Mouse (Mus musculus): ENCODE results near the gene Gm4450. TPM values are rescaled to one million over a fixed set of nuclear protein-coding genes. Genes with fewer than 3 reads are reported as not detected.
"Not testable (repeated sequence)": the region's sequence is repeated elsewhere in the genome, so short reads cannot be mapped to it uniquely, and the experiment has no call there.

The Gm4450 gene
- total RNA-seq (2015) (not detected in 2 replicates), total RNA-seq (2017) (not detected in 2 replicates)

GRCm38 (mm10) chr3:98457026-98457425 is at the start of gene Gm4450:
TSS of gene Gm4450 (minus strand) at chr3:98457126.
- ATAC-seq (ENCODE audit: poor library complexity, severe bottlenecking): not testable (repeated sequence)

GRCm38 (mm10) chr3:98497401-98497800 is 40.5 kb upstream of the Gm4450 start:
- ATAC-seq (ENCODE audit: poor library complexity, severe bottlenecking): peak; percentile 51; the same call in 1 of the 2 replicates

- peak; percentile 73 for ATAC-seq (ENCODE audit: poor library complexity, severe bottlenecking)
These were observed 39.8 kb upstream of the Gm4450 start for GRCm38 (mm10) chr3:98496762-98497161.

- ATAC-seq (ENCODE audit: poor library complexity, severe bottlenecking): not testable (repeated sequence)
These were observed 38.1 kb upstream of the Gm4450 start for GRCm38 (mm10) chr3:98495055-98495454.

- not testable (repeated sequence) for ATAC-seq (ENCODE audit: poor library complexity, severe bottlenecking)
These were observed 37.3 kb upstream of the Gm4450 start for GRCm38 (mm10) chr3:98494184-98494583.

GRCm38 (mm10) chr3:98471499-98471898 is 14.6 kb upstream of the Gm4450 start:
- not testable (repeated sequence) for ATAC-seq (ENCODE audit: poor library complexity, severe bottlenecking)

- not testable (repeated sequence) for ATAC-seq (ENCODE audit: poor library complexity, severe bottlenecking)
These were observed 14.1 kb upstream of the Gm4450 start for GRCm38 (mm10) chr3:98471057-98471456.

- not testable (repeated sequence) for ATAC-seq (ENCODE audit: poor library complexity, severe bottlenecking)
These were observed 12.4 kb upstream of the Gm4450 start for GRCm38 (mm10) chr3:98469323-98469722.

GRCm38 (mm10) chr3:98453786-98454185 is 3.1 kb downstream of the Gm4450 start:
- ATAC-seq (ENCODE audit: poor library complexity, severe bottlenecking): not testable (repeated sequence)

GRCm38 (mm10) chr3:98443924-98444323 is 13.0 kb downstream of the Gm4450 start:
- not testable (repeated sequence) for ATAC-seq (ENCODE audit: poor library complexity, severe bottlenecking)

GRCm38 (mm10) chr3:98443149-98443779 is 13.7 kb downstream of the Gm4450 start:
- peak; percentile 82 for ATAC-seq (ENCODE audit: poor library complexity, severe bottlenecking)

GRCm38 (mm10) chr3:98442245-98442644 is 14.7 kb downstream of the Gm4450 start:
- not testable (repeated sequence) for ATAC-seq (ENCODE audit: poor library complexity, severe bottlenecking)

GRCm38 (mm10) chr3:98435030-98435429 is 21.9 kb downstream of the Gm4450 start:
- no peak for ATAC-seq (ENCODE audit: poor library complexity, severe bottlenecking)

GRCm38 (mm10) chr3:98434088-98434816 is 22.7 kb downstream of the Gm4450 start:
- peak; percentile 35 for ATAC-seq (ENCODE audit: poor library complexity, severe bottlenecking)

- ATAC-seq (ENCODE audit: poor library complexity, severe bottlenecking): peak; percentile 24
These were observed 27.9 kb downstream of the Gm4450 start for GRCm38 (mm10) chr3:98428928-98429525.

- peak; percentile 26 for ATAC-seq (ENCODE audit: poor library complexity, severe bottlenecking)
These were observed 28.5 kb downstream of the Gm4450 start for GRCm38 (mm10) chr3:98428449-98428775.

- peak; percentile 88 for ATAC-seq (ENCODE audit: poor library complexity, severe bottlenecking)
These were observed 29.1 kb downstream of the Gm4450 start for GRCm38 (mm10) chr3:98427600-98428448.

GRCm38 (mm10) chr3:98427260-98427599 is 29.7 kb downstream of the Gm4450 start:
- no peak for ATAC-seq (ENCODE audit: poor library complexity, severe bottlenecking)

GRCm38 (mm10) chr3:98426749-98427148 is 30.2 kb downstream of the Gm4450 start:
- no peak for ATAC-seq (ENCODE audit: poor library complexity, severe bottlenecking)

GRCm38 (mm10) chr3:98422926-98423325 is 34.0 kb downstream of the Gm4450 start:
- ATAC-seq (ENCODE audit: poor library complexity, severe bottlenecking): no peak

GRCm38 (mm10) chr3:98419786-98420070 is 37.2 kb downstream of the Gm4450 start:
- no peak for ATAC-seq (ENCODE audit: poor library complexity, severe bottlenecking)
